Mouse (Mus musculus): Measurements from ENCODE around the gene Fuk. TPM values are rescaled to one million over a fixed set of nuclear protein-coding genes. Genes with fewer than 3 reads are reported as not detected.

Gene Fuk
- polyA plus RNA-seq (2012): 0.31 and 0.47 TPM in 2 replicates

- H3K36me3 ChIP-seq (ENCODE audit: control insufficient read depth): peaks cover 13% of the 10 kb centered on the region
- peak within 1 kb of the TSS; percentile 75 for H3K4me3 ChIP-seq (replicated peaks)
- H3K9me3 ChIP-seq (ENCODE audit: control insufficient read depth, low read length): no peaks in the 10 kb centered on the region
- H3K4me1 ChIP-seq (ENCODE audit: control insufficient read depth): peaks cover 19% of the 10 kb centered on the region
- no peaks in the 10 kb centered on the region for H3K27me3 ChIP-seq (ENCODE audit: control insufficient read depth)
- TF ChIP-seq GATA1 (IDR thresholded peaks at IDR 0.05; ENCODE audit: low read length) (no peak), TAL1 (IDR thresholded peaks at IDR 0.05; ENCODE audit: low read length) (no peak)
These were observed at the start of gene Fuk for GRCm38 (mm10) chr8:110901839-110902578. Gene Fuk (minus strand): TSS chr8:110902488.

DNA sequence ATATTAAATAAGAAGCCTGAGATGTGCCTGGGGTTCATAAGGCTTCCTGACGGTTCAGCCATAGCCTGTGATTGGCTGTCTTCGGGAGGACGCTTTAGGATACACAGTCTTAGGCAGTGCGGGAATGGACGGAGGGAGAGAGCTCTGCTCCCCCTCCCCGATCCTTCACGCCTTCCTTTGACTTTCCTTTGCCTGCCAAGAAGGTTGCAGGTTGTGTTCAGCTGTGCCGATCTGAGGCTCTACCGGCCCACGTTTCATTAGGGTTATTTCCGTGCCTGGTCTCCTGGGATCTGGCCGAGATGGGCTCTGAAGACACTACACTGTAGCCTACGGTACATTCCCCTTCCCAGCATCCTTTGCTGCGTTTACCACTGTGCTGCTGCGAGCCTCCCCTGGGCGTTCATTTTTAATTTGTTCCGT is 47.8 kb upstream of the Fuk start:
- Histone ChIP-seq H3K27me3 (ENCODE audit: control insufficient read depth) (no peaks in the 10 kb centered on the region), H3K36me3 (ENCODE audit: control insufficient read depth) (peaks cover 84% of the 10 kb centered on the region), H3K4me3 (replicated peaks) (no peak overlapping the region), H3K4me1 (ENCODE audit: control insufficient read depth) (peaks cover 18% of the 10 kb centered on the region), H3K9me3 (ENCODE audit: control insufficient read depth, low read length) (no peaks in the 10 kb centered on the region)
- no peak for TF ChIP-seq TAL1 (IDR thresholded peaks at IDR 0.05; ENCODE audit: low read length)
- no peak for TF ChIP-seq GATA1 (IDR thresholded peaks at IDR 0.05; ENCODE audit: low read length)

DNA sequence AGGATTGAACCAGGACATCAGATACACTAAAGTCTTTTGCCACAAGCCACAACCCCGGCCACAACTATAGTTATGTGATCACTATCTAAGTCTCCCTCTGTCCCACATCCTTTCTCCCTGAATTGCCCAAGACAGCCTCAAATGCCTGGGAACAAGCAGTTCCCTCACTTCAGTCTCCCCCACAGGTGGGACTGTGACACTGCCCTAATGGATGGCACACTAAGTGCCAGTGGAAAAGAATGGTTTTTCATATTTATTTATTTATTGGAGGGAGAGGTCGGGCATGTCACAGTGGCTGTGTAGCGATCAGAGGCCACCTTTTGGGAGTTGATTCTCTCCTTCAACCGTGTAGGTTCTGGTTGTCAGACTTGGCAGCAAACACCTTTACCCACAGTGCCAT is 43.4 kb upstream of the Fuk start:
- Histone ChIP-seq H3K4me1 (ENCODE audit: control insufficient read depth) (peaks cover 41% of the 10 kb centered on the region), H3K4me3 (replicated peaks) (no peak overlapping the region), H3K27me3 (ENCODE audit: control insufficient read depth) (no peaks in the 10 kb centered on the region), H3K9me3 (ENCODE audit: control insufficient read depth, low read length) (no peaks in the 10 kb centered on the region), H3K36me3 (ENCODE audit: control insufficient read depth) (peaks cover 81% of the 10 kb centered on the region)
- no peak for TF ChIP-seq GATA1 (IDR thresholded peaks at IDR 0.05; ENCODE audit: low read length)
- TF ChIP-seq TAL1 (IDR thresholded peaks at IDR 0.05; ENCODE audit: low read length): no peak

- H3K4me1 ChIP-seq (ENCODE audit: control insufficient read depth): peaks cover 43% of the 10 kb centered on the region
These were observed 42.1 kb upstream of the Fuk start for GRCm38 (mm10) chr8:110944276-110944876.

DNA sequence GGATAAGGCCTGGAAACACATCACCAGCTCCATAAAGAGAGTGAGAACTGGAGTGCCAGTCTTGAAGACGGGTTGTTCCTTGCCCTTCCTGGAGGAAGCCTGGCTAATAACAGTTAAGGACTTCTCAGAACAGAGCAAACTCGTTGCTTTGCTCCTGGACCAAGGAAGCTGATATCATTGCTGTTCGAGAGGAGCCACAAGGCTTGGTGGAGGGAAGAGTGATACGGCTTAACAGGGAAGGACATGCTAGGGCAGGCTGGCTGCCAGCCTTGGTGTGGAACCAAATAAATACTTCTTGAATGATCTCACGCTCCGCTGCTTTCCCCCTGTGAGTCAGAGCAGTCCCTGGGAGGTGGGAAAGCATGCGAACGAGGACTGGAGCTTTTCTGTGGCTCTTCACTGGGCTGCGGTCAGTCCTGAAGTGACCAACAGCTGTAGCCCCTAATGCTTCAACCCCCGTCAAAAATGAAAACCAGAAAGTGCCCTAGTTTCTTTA is 39.2 kb upstream of the Fuk start:
- TF ChIP-seq TAL1 (IDR thresholded peaks at IDR 0.05; ENCODE audit: low read length): no peak
- no peak for TF ChIP-seq GATA1 (IDR thresholded peaks at IDR 0.05; ENCODE audit: low read length)
- Histone ChIP-seq H3K4me1 (ENCODE audit: control insufficient read depth) (peaks cover 60% of the 10 kb centered on the region), H3K4me3 (replicated peaks) (no peak overlapping the region), H3K36me3 (ENCODE audit: control insufficient read depth) (peaks cover 89% of the 10 kb centered on the region), H3K27me3 (ENCODE audit: control insufficient read depth) (no peaks in the 10 kb centered on the region), H3K9me3 (ENCODE audit: control insufficient read depth, low read length) (no peaks in the 10 kb centered on the region)

More at GRCm38 (mm10) chr8:110944276-110944876, 42.1 kb upstream of the Fuk start:
- peaks cover 83% of the 10 kb centered on the region for H3K36me3 ChIP-seq (ENCODE audit: control insufficient read depth)
- no peaks in the 10 kb centered on the region for H3K9me3 ChIP-seq (ENCODE audit: control insufficient read depth, low read length)
- H3K27me3 ChIP-seq (ENCODE audit: control insufficient read depth): no peaks in the 10 kb centered on the region
- H3K4me3 ChIP-seq (replicated peaks): no peak overlapping the region
- TF ChIP-seq TAL1 (IDR thresholded peaks at IDR 0.05; ENCODE audit: low read length) (no peak), GATA1 (IDR thresholded peaks at IDR 0.05; ENCODE audit: low read length) (no peak)

GRCm38 (mm10) chr8:110940682-110941452 is 38.6 kb upstream of the Fuk start:
- Histone ChIP-seq H3K4me3 (replicated peaks) (no peak overlapping the region), H3K36me3 (ENCODE audit: control insufficient read depth) (peaks cover 90% of the 10 kb centered on the region), H3K4me1 (ENCODE audit: control insufficient read depth) (peaks cover 64% of the 10 kb centered on the region), H3K27me3 (ENCODE audit: control insufficient read depth) (no peaks in the 10 kb centered on the region), H3K9me3 (ENCODE audit: control insufficient read depth, low read length) (no peaks in the 10 kb centered on the region)
- TF ChIP-seq GATA1 (IDR thresholded peaks at IDR 0.05; ENCODE audit: low read length) (no peak), TAL1 (IDR thresholded peaks at IDR 0.05; ENCODE audit: low read length) (no peak)

- Histone ChIP-seq H3K9me3 (ENCODE audit: control insufficient read depth, low read length) (no peaks in the 10 kb centered on the region), H3K4me1 (ENCODE audit: control insufficient read depth) (peaks cover 72% of the 10 kb centered on the region), H3K27me3 (ENCODE audit: control insufficient read depth) (no peaks in the 10 kb centered on the region), H3K4me3 (replicated peaks) (no peak overlapping the region), H3K36me3 (ENCODE audit: control insufficient read depth) (peaks cover 91% of the 10 kb centered on the region)
- TF ChIP-seq TAL1 (IDR thresholded peaks at IDR 0.05; ENCODE audit: low read length): no peak
- no peak for TF ChIP-seq GATA1 (IDR thresholded peaks at IDR 0.05; ENCODE audit: low read length)
These were observed 36.7 kb upstream of the Fuk start for GRCm38 (mm10) chr8:110938882-110939589.

DNA sequence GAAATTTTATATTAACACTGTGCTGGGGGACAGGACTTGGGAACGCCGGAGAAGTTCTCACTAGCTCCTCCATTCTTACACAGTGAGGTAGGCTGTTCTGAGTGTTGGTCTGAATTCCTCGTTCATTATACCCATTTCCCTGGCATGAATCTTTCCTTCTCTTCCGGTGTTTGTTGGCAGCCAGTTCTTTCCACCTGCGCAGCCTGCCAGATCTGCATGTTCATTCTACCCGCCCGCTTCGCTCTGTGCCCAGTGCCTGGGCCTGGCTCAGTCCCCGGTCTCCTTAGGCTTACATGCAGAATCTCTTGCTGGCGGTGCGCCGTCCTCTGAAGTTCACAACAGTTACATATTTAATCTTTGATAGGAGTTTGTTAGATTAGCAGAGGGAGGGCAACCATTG is 33.9 kb upstream of the Fuk start:
- H3K36me3 ChIP-seq (ENCODE audit: control insufficient read depth): peaks cover 91% of the 10 kb centered on the region
- H3K4me1 ChIP-seq (ENCODE audit: control insufficient read depth): peaks cover 87% of the 10 kb centered on the region

More for the DNA sequence above, 33.9 kb upstream of the Fuk start:
- no peak for TF ChIP-seq GATA1 (IDR thresholded peaks at IDR 0.05; ENCODE audit: low read length)
- no peak for TF ChIP-seq TAL1 (IDR thresholded peaks at IDR 0.05; ENCODE audit: low read length)
- no peaks in the 10 kb centered on the region for H3K27me3 ChIP-seq (ENCODE audit: control insufficient read depth)
- H3K9me3 ChIP-seq (ENCODE audit: control insufficient read depth, low read length): no peaks in the 10 kb centered on the region
- no peak overlapping the region for H3K4me3 ChIP-seq (replicated peaks)

All from erythroblast, embryonic 14.5 days (primary cell).